Mouse (Mus musculus): ENCODE data around the gene Mgmt. TPM values are rescaled to one million over a fixed set of nuclear protein-coding genes. Genes with fewer than 3 reads are reported as not detected.

Mgmt gene
- total and polyA plus RNA-seq, 3 experiments: not detected

DNA sequence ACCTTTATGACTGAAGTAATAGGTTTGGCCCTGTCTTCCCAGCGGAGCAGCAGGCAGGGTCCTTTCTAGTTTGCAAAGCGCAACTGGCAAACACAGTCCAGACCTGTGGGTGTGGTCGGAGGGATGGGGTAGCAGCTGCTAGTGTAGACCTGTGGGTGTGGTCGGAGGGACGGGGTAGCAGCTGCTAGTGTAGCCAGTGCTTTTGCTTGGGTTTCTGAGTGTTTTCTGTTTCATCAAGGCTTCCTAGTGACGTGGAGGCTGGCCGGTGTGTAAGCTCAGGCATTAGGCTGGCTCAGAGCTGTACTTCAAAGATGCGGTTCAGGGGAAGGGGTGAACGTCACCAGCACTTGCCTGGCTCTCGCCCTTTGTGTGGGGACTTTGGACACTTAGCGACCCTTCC is 106.3 kb downstream of the Mgmt start:
- Histone ChIP-seq H3K4me1 (ENCODE audit: control insufficient read depth in 1 of 2, insufficient read depth in 2 of 2, low read length in 2 of 2) (no peaks in the 10 kb centered on the region), H3K27me3 (ENCODE audit: control insufficient read depth in 1 of 2, insufficient read depth in 2 of 2, low read length in 2 of 2) (no peaks in the 10 kb centered on the region), H3K4me3 (ENCODE audit: control insufficient read depth in 1 of 2, insufficient read depth in 1 of 2, low read depth in 2 of 2, low read length in 2 of 2) (no peak overlapping the region), H3K9me3 (replicated peaks; ENCODE audit: insufficient read depth, low read length) (no peaks in the 10 kb centered on the region), H3K9ac (ENCODE audit: control insufficient read depth, low read depth, low read length, poor library complexity, severe bottlenecking) (no peak overlapping the region), H3K79me2 (ENCODE audit: control insufficient read depth, insufficient read depth, low read length, poor library complexity) (no peaks in the 10 kb centered on the region), H3K36me3 (ENCODE audit: control insufficient read depth in 1 of 2, insufficient read depth in 2 of 2, low read length in 2 of 2) (no peaks in the 10 kb centered on the region), H3K27ac (ENCODE audit: control insufficient read depth, low read depth, low read length) (no peak overlapping the region)
- TF ChIP-seq E2F4 (IDR thresholded peaks at IDR 0.05; ENCODE audit: borderline replicate concordance, low read depth, low read length): no peak
- TF ChIP-seq USF1 (IDR thresholded peaks at IDR 0.05; ENCODE audit: low read depth, low read length): no peak
- TF ChIP-seq SIN3A (IDR thresholded peaks at IDR 0.05; ENCODE audit: low read length): no peak
- no peak for TF ChIP-seq SMC3 (IDR thresholded peaks at IDR 0.05; ENCODE audit: low read depth, low read length)
- TF ChIP-seq ZNF384 (IDR thresholded peaks at IDR 0.05; ENCODE audit: low read depth, low read length): no peak
- no peak for TF ChIP-seq UBTF (IDR thresholded peaks at IDR 0.05; ENCODE audit: borderline replicate concordance, insufficient read depth, low read depth, low read length)
- no peak for DNase-seq (ENCODE audit: low read depth, low spot score)

GRCm38 (mm10) chr7:137001215-137001614 is 106.8 kb downstream of the Mgmt start:
- H3K9me3 ChIP-seq (replicated peaks; ENCODE audit: insufficient read depth, low read length): no peaks in the 10 kb centered on the region
- no peaks in the 10 kb centered on the region for H3K4me1 ChIP-seq (ENCODE audit: control insufficient read depth in 1 of 2, insufficient read depth in 2 of 2, low read length in 2 of 2)
- no peak overlapping the region for H3K9ac ChIP-seq (ENCODE audit: control insufficient read depth, low read depth, low read length, poor library complexity, severe bottlenecking)
- H3K4me3 ChIP-seq (ENCODE audit: control insufficient read depth in 1 of 2, insufficient read depth in 1 of 2, low read depth in 2 of 2, low read length in 2 of 2): no peak overlapping the region
- H3K27ac ChIP-seq (ENCODE audit: control insufficient read depth, low read depth, low read length): no peak overlapping the region
- no peaks in the 10 kb centered on the region for H3K36me3 ChIP-seq (ENCODE audit: control insufficient read depth in 1 of 2, insufficient read depth in 2 of 2, low read length in 2 of 2)
- H3K79me2 ChIP-seq (ENCODE audit: control insufficient read depth, insufficient read depth, low read length, poor library complexity): no peaks in the 10 kb centered on the region
- no peak for DNase-seq (ENCODE audit: low read depth, low spot score)
- TF ChIP-seq ZNF384 (IDR thresholded peaks at IDR 0.05; ENCODE audit: low read depth, low read length): no peak
- TF ChIP-seq GABPA (IDR thresholded peaks at IDR 0.05; ENCODE audit: low read depth, low read length): no peak
- TF ChIP-seq MYC (IDR thresholded peaks at IDR 0.05; ENCODE audit: low read depth, low read length): no peak
- TF ChIP-seq E2F4 (IDR thresholded peaks at IDR 0.05; ENCODE audit: borderline replicate concordance, low read depth, low read length): no peak
- TF ChIP-seq SIN3A (IDR thresholded peaks at IDR 0.05; ENCODE audit: low read length): no peak
- no peak for TF ChIP-seq ZMIZ1 (IDR thresholded peaks at IDR 0.05; ENCODE audit: low read depth, low read length)
- TF ChIP-seq RAD21 (IDR thresholded peaks at IDR 0.05; ENCODE audit: low read depth, low read length): no peak
- TF ChIP-seq POLR2AphosphoS5 (IDR thresholded peaks at IDR 0.05; ENCODE audit: borderline replicate concordance, low read depth, low read length): no peak
- TF ChIP-seq NELFE (IDR thresholded peaks at IDR 0.05; ENCODE audit: low read depth, low read length): no peak
- TF ChIP-seq USF1 (IDR thresholded peaks at IDR 0.05; ENCODE audit: low read depth, low read length): no peak
- no peak for TF ChIP-seq CTCF (IDR thresholded peaks at IDR 0.05 in 2 of 3, conservative IDR thresholded peaks at IDR 0.05 in 1 of 3; ENCODE audit: control insufficient read depth in 1 of 3, insufficient read depth in 1 of 3, low read depth in 2 of 3, low read length in 3 of 3, poor library complexity in 1 of 3, severe bottlenecking in 1 of 3)
- TF ChIP-seq CHD1 (IDR thresholded peaks at IDR 0.05; ENCODE audit: low read depth, low read length): no peak
- no peak for TF ChIP-seq TAL1 (IDR thresholded peaks at IDR 0.05; ENCODE audit: low read length)
- TF ChIP-seq JUND (IDR thresholded peaks at IDR 0.05; ENCODE audit: low read depth, low read length): no peak
- TF ChIP-seq POLR2A (IDR thresholded peaks at IDR 0.05; ENCODE audit: control insufficient read depth in 1 of 2, insufficient read depth in 1 of 2, low read depth in 1 of 2, low read length in 2 of 2, poor library complexity in 1 of 2): no peak
- no peak for TF ChIP-seq ETS1 (IDR thresholded peaks at IDR 0.05; ENCODE audit: low read depth, low read length)
- TF ChIP-seq GATA1 (IDR thresholded peaks at IDR 0.05; ENCODE audit: low read depth, low read length): no peak
- TF ChIP-seq POLR2AphosphoS2 (IDR thresholded peaks at IDR 0.05; ENCODE audit: low read length): no peak
- H3K27me3 ChIP-seq (ENCODE audit: control insufficient read depth in 1 of 2, insufficient read depth in 2 of 2, low read length in 2 of 2): no peaks in the 10 kb centered on the region
